Mouse (Mus musculus): Measurements from ENCODE around the gene Lrtm2.

- TF ChIP-seq FLI1 (IDR thresholded peaks at IDR 0.05; ENCODE audit: low read length): no peak
- no peak for TF ChIP-seq GATA1 (IDR thresholded peaks at IDR 0.05; ENCODE audit: borderline replicate concordance, low read length)
These were observed 1.5 kb upstream of the Lrtm2 start for GRCm38 (mm10) chr6:119332111-119332510.
